Mouse (Mus musculus): Measurements from ENCODE around the gene Dtnbp1.
A peak's percentile ranks its signal among the peaks of the same experiment; 100 is the strongest.

The Dtnbp1 gene

GRCm38 (mm10) chr13:45001228-45001910 lies 578 bp downstream of the Dtnbp1 start:
- DNase-seq (ENCODE audit: low read depth, low spot score) = peak; percentile 71

- peak; percentile 61 for DNase-seq (ENCODE audit: low read depth, low spot score)
These were observed 1.1 kb downstream of the Dtnbp1 start for GRCm38 (mm10) chr13:45000836-45001227.

- DNase-seq (ENCODE audit: low read depth, low spot score) = peak; percentile 26
These were observed 2.7 kb downstream of the Dtnbp1 start for GRCm38 (mm10) chr13:44999211-44999610.

GRCm38 (mm10) chr13:44996339-44996738 lies 5.6 kb downstream of the Dtnbp1 start:
- no peak for DNase-seq (ENCODE audit: low read depth, low spot score)

GRCm38 (mm10) chr13:44992550-44993205 lies 9.3 kb downstream of the Dtnbp1 start:
- DNase-seq (ENCODE audit: low read depth, low spot score) = no peak

GRCm38 (mm10) chr13:44991936-44992335 lies 10.0 kb downstream of the Dtnbp1 start:
- no peak for DNase-seq (ENCODE audit: low read depth, low spot score)

- no peak for DNase-seq (ENCODE audit: low read depth, low spot score)
These were observed 11.8 kb downstream of the Dtnbp1 start for GRCm38 (mm10) chr13:44990073-44990682.

- no peak for DNase-seq (ENCODE audit: low read depth, low spot score)
These were observed 15.6 kb downstream of the Dtnbp1 start for GRCm38 (mm10) chr13:44986352-44986751.

GRCm38 (mm10) chr13:44985321-44985720 lies 16.6 kb downstream of the Dtnbp1 start:
- no peak for DNase-seq (ENCODE audit: low read depth, low spot score)

GRCm38 (mm10) chr13:44983635-44984401 lies 18.1 kb downstream of the Dtnbp1 start:
- DNase-seq (ENCODE audit: low read depth, low spot score) = no peak

GRCm38 (mm10) chr13:44982799-44983198 lies 19.1 kb downstream of the Dtnbp1 start:
- DNase-seq (ENCODE audit: low read depth, low spot score) = no peak

- DNase-seq (ENCODE audit: low read depth, low spot score) = no peak
These were observed 22.5 kb downstream of the Dtnbp1 start for GRCm38 (mm10) chr13:44979433-44979832.

- peak; percentile 28 for DNase-seq (ENCODE audit: low read depth, low spot score)
These were observed 24.3 kb downstream of the Dtnbp1 start for GRCm38 (mm10) chr13:44977483-44978141.

- no peak for DNase-seq (ENCODE audit: low read depth, low spot score)
These were observed 24.9 kb downstream of the Dtnbp1 start for GRCm38 (mm10) chr13:44977059-44977458.

- no peak for DNase-seq (ENCODE audit: low read depth, low spot score)
These were observed 41.2 kb downstream of the Dtnbp1 start for GRCm38 (mm10) chr13:44960542-44961291.

- DNase-seq (ENCODE audit: low read depth, low spot score) = no peak
These were observed 44.9 kb downstream of the Dtnbp1 start for GRCm38 (mm10) chr13:44957049-44957448.

- DNase-seq (ENCODE audit: low read depth, low spot score) = no peak
These were observed 46.2 kb downstream of the Dtnbp1 start for GRCm38 (mm10) chr13:44955781-44956180.

- DNase-seq (ENCODE audit: low read depth, low spot score) = no peak
These were observed 47.7 kb downstream of the Dtnbp1 start for GRCm38 (mm10) chr13:44954232-44954568.

- DNase-seq (ENCODE audit: low read depth, low spot score) = no peak
These were observed 48.3 kb downstream of the Dtnbp1 start for GRCm38 (mm10) chr13:44953546-44954231.

- peak; percentile 65 for DNase-seq (ENCODE audit: low read depth, low spot score)
These were observed 49.4 kb downstream of the Dtnbp1 start for GRCm38 (mm10) chr13:44952393-44953086.
